Mouse (Mus musculus): ENCODE measurements at regions not wholly inside any gene's neighbourhood (a gene's known extent, or its start where the extent isn't known, plus 50 kb on each side); places are given as distances from the start of the nearest gene placed in this dataset.

- TF ChIP-seq ZNF384 (IDR thresholded peaks at IDR 0.05; ENCODE audit: low read depth, low read length), result no peak
- TF ChIP-seq ZKSCAN1 (IDR thresholded peaks at IDR 0.05; ENCODE audit: borderline replicate concordance, low read depth, low read length), result no peak
- TF ChIP-seq POLR2A (IDR thresholded peaks at IDR 0.05; ENCODE audit: low read depth, low read length), result no peak
- TF ChIP-seq TCF12 (IDR thresholded peaks at IDR 0.05; ENCODE audit: low read depth, low read length), result no peak
- TF ChIP-seq CTCF (conservative IDR thresholded peaks at IDR 0.05 in 1 of 2, IDR thresholded peaks at IDR 0.05 in 1 of 2; ENCODE audit: low read depth in 2 of 2, low read length in 2 of 2), result no peak
- TF ChIP-seq KAT2A (IDR thresholded peaks at IDR 0.05; ENCODE audit: insufficient replicate concordance, low read length), result no peak
- TF ChIP-seq CHD2 (IDR thresholded peaks at IDR 0.05; ENCODE audit: low read length), result no peak
- TF ChIP-seq ZC3H11A (IDR thresholded peaks at IDR 0.05; ENCODE audit: low read depth, low read length), result no peak
These were observed 388.8 kb downstream of the Med10 start for GRCm38 (mm10) chr13:70190978-70191377.
